Mouse (Mus musculus): ENCODE measurements around the gene Cby3. TPM values are rescaled to one million over a fixed set of nuclear protein-coding genes. Genes with fewer than 3 reads are reported as not detected.

The Cby3 gene
- total and polyA plus RNA-seq, 3 experiments = not detected

GRCm38 (mm10) chr11:50381311-50381710 lies 27.0 kb downstream of the Cby3 start:
- peak overlapping the region; percentile 18; the same call in 1 of the 2 replicates for H3K9ac ChIP-seq (ENCODE audit: insufficient read depth, low read depth)
- H3K4me1 ChIP-seq (ENCODE audit: control insufficient read depth in 1 of 2, insufficient read depth in 2 of 2) = peaks cover 3 to 31% of the 10 kb centered on the region in 2 experiments
- H3K4me3 ChIP-seq (replicated peaks in 1 of 3; ENCODE audit: low read depth in 2 of 3, low read length in 2 of 3, poor library complexity in 1 of 3) = peak overlapping the region in 1 of 3 experiments; percentile 96
- in situ Hi-C loops (cut with MboI; ENCODE audit: low pct_ligation_motif_present, low pct_unique_long_range_greater_than_20kb, low sequenced_read_pairs) = no loop called here
- no peaks in the 10 kb centered on the region for H3K9me3 ChIP-seq (replicated peaks; ENCODE audit: low read length)
- peaks cover 34 to 67% of the 10 kb centered on the region in 2 experiments for H3K36me3 ChIP-seq (replicated peaks in 1 of 2; ENCODE audit: control insufficient read depth in 1 of 2, insufficient read depth in 1 of 2, low read length in 1 of 2)
- DNase-seq (ENCODE audit: extremely low read depth) = no peak
- no peak overlapping the region for H3K27ac ChIP-seq (ENCODE audit: insufficient read depth, low read depth)
- H3K4me2 ChIP-seq (ENCODE audit: insufficient read depth, low read depth, poor library complexity, severe bottlenecking) = peak overlapping the region; percentile 44; the same call in 1 of the 2 replicates
- dilution Hi-C loops (cut with MboI; ENCODE audit: extremely low pct_ligation_motif_present, extremely low pct_unique_long_range_greater_than_20kb, low sequenced_read_pairs) = no loop called here
- no peak for TF ChIP-seq ZNF384 (IDR thresholded peaks at IDR 0.05; ENCODE audit: low read depth, low read length)
- TF ChIP-seq NRF1 (IDR thresholded peaks at IDR 0.05; ENCODE audit: low read depth, low read length) = no peak
- no peak for TF ChIP-seq ZKSCAN1 (IDR thresholded peaks at IDR 0.05; ENCODE audit: borderline replicate concordance, low read depth, low read length)
- no peak for TF ChIP-seq JUN (IDR thresholded peaks at IDR 0.05; ENCODE audit: insufficient read depth, low read depth, low read length)
- no peak for TF ChIP-seq MAFK (IDR thresholded peaks at IDR 0.05; ENCODE audit: insufficient replicate concordance, low read length)
- no peak for TF ChIP-seq MAZ (IDR thresholded peaks at IDR 0.05; ENCODE audit: low read depth, low read length)
- no peak for TF ChIP-seq MYC (IDR thresholded peaks at IDR 0.05; ENCODE audit: low read depth, low read length)
- no peak for TF ChIP-seq USF2 (conservative IDR thresholded peaks at IDR 0.05; ENCODE audit: low read depth, low read length)
- TF ChIP-seq ETS1 (conservative IDR thresholded peaks at IDR 0.05; ENCODE audit: low read depth, low read length) = no peak
- TF ChIP-seq PAX5 (IDR thresholded peaks at IDR 0.05; ENCODE audit: low read length) = no peak
- TF ChIP-seq E2F4 (IDR thresholded peaks at IDR 0.05; ENCODE audit: insufficient replicate concordance, low read depth, low read length) = no peak
- TF ChIP-seq CTCF (conservative IDR thresholded peaks at IDR 0.05 in 1 of 2, IDR thresholded peaks at IDR 0.05 in 1 of 2; ENCODE audit: low read depth in 2 of 2, low read length in 2 of 2) = no peak
- no peak for TF ChIP-seq POLR2AphosphoS2 (IDR thresholded peaks at IDR 0.05; ENCODE audit: low read depth, low read length)
- TF ChIP-seq UBTF (IDR thresholded peaks at IDR 0.05; ENCODE audit: low read depth, low read length) = no peak
- peaks cover 47% of the 10 kb centered on the region for H3K79me2 ChIP-seq (replicated peaks; ENCODE audit: control insufficient read depth, extremely low read depth, insufficient read depth, poor library complexity, severe bottlenecking)
- H3K27me3 ChIP-seq (replicated peaks) = no peaks in the 10 kb centered on the region

DNA sequence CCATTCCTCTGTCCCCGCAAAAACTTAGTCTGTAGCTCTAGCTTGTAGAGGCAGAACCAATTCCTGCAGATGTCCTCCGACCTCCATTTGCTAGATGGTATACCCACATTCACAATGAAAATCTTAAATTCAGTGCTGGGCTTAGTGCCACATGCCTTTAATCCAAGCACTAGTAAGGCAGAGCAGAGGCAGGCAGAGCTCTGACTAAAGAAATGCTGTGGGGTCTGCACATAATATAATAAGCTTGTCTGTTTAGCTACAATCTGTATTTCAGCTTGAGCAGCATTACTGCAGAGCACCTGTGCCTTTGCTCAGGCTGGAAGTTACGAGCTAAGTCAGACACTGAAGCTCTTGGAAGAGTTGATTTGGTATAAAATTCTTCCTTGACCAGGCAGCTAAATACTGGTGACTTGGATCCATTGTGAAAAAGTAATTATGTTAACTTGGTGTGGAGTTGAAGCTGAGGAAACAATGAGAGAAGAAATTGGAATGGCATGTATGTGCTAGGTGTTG lies 33.0 kb downstream of the Cby3 start:
- H3K9me3 ChIP-seq (replicated peaks; ENCODE audit: low read length) = no peaks in the 10 kb centered on the region
- peaks cover 2 to 25% of the 10 kb centered on the region in 2 experiments for H3K4me1 ChIP-seq (ENCODE audit: control insufficient read depth in 1 of 2, insufficient read depth in 2 of 2)
- no peak overlapping the region for H3K27ac ChIP-seq (ENCODE audit: insufficient read depth, low read depth)
- TF ChIP-seq ZMIZ1 (IDR thresholded peaks at IDR 0.05; ENCODE audit: low read depth, low read length) = no peak
- no peak for TF ChIP-seq GABPA (IDR thresholded peaks at IDR 0.05; ENCODE audit: insufficient replicate concordance, low read depth, low read length)
- TF ChIP-seq ZC3H11A (IDR thresholded peaks at IDR 0.05; ENCODE audit: low read depth, low read length) = no peak
- no peak for TF ChIP-seq TCF12 (IDR thresholded peaks at IDR 0.05; ENCODE audit: low read depth, low read length)
- no peak for TF ChIP-seq MXI1 (IDR thresholded peaks at IDR 0.05; ENCODE audit: low read depth, low read length)
- no peak for TF ChIP-seq PAX5 (IDR thresholded peaks at IDR 0.05; ENCODE audit: low read length)
- no peak for TF ChIP-seq SMC3 (IDR thresholded peaks at IDR 0.05; ENCODE audit: low read depth, low read length)
- no peak for TF ChIP-seq ZNF384 (IDR thresholded peaks at IDR 0.05; ENCODE audit: low read depth, low read length)
- no peak for TF ChIP-seq NRF1 (IDR thresholded peaks at IDR 0.05; ENCODE audit: low read depth, low read length)
- TF ChIP-seq IRF4 (IDR thresholded peaks at IDR 0.05; ENCODE audit: low read depth, low read length) = no peak
- TF ChIP-seq E2F4 (IDR thresholded peaks at IDR 0.05; ENCODE audit: insufficient replicate concordance, low read depth, low read length) = no peak
- no peak for TF ChIP-seq SIN3A (IDR thresholded peaks at IDR 0.05; ENCODE audit: low read length)
- TF ChIP-seq MEF2A (IDR thresholded peaks at IDR 0.05; ENCODE audit: borderline replicate concordance, low read depth, low read length) = no peak
- no peak for TF ChIP-seq USF1 (IDR thresholded peaks at IDR 0.05; ENCODE audit: low read depth, low read length)
- TF ChIP-seq MYC (IDR thresholded peaks at IDR 0.05; ENCODE audit: low read depth, low read length) = no peak
- TF ChIP-seq BHLHE40 (IDR thresholded peaks at IDR 0.05; ENCODE audit: low read depth, low read length) = no peak
- no peaks in the 10 kb centered on the region for H3K27me3 ChIP-seq (replicated peaks)
- H3K79me2 ChIP-seq (replicated peaks; ENCODE audit: control insufficient read depth, extremely low read depth, insufficient read depth, poor library complexity, severe bottlenecking) = peaks cover 18% of the 10 kb centered on the region
- H3K9ac ChIP-seq (ENCODE audit: insufficient read depth, low read depth) = no peak overlapping the region
- H3K4me2 ChIP-seq (ENCODE audit: insufficient read depth, low read depth, poor library complexity, severe bottlenecking) = no peak overlapping the region
- H3K4me3 ChIP-seq (replicated peaks in 1 of 3; ENCODE audit: low read depth in 2 of 3, low read length in 2 of 3, poor library complexity in 1 of 3) = no peak overlapping the region
- H3K36me3 ChIP-seq (replicated peaks in 1 of 2; ENCODE audit: control insufficient read depth in 1 of 2, insufficient read depth in 1 of 2, low read length in 1 of 2) = peaks cover 56 to 89% of the 10 kb centered on the region in 2 experiments
- in situ Hi-C loops (cut with MboI; ENCODE audit: low pct_ligation_motif_present, low pct_unique_long_range_greater_than_20kb, low sequenced_read_pairs) (no loop called here), dilution Hi-C loops (cut with MboI; ENCODE audit: extremely low pct_ligation_motif_present, extremely low pct_unique_long_range_greater_than_20kb, low sequenced_read_pairs) (no loop called here)
- DNase-seq (ENCODE audit: extremely low read depth) = no peak

Measured in CH12.LX (cell line).